Mouse (Mus musculus) testis, adult 2 months (tissue): ENCODE results near the gene Lce1f.

ENCODE experiments used
- CTCF ChIP-seq: fragments of 200-500 bp; IDR thresholded peaks from 2 replicates; pipeline ENCODE4 v1.5.1; 2012; ENCODE audit warnings: low read depth, mild to moderate bottlenecking, inconsistent platforms, low read length, moderate library complexity; ENCODE audit not compliant: control insufficient read depth, insufficient read depth, insufficient replicate concordance
- POLR2A ChIP-seq: fragments of 200-500 bp; IDR thresholded peaks from 2 replicates; pipeline ENCODE4 v1.6.1; 2012; ENCODE audit warnings: low read depth, mild to moderate bottlenecking, inconsistent platforms, low read length, moderate library complexity; ENCODE audit not compliant: control insufficient read depth

- TF ChIP-seq CTCF (no peak), POLR2A (no peak)
These were observed 18.8 kb upstream of the Lce1f start, which contains the start of gene Gm38119 for GRCm38 (mm10) chr3:92738996-92739395.
